Mouse (Mus musculus) lung, postnatal 0 days (tissue): ENCODE measurements at regions not wholly inside any gene's neighbourhood (a gene's known extent, or its start where the extent isn't known, plus 50 kb on each side); places are given as distances from the start of the nearest gene placed in this dataset.
A peak's percentile ranks its signal among the peaks of the same experiment; 100 is the strongest.

Experiments used
- ATAC-seq: fragments of 200-750 bp; cut with Nextera tagmentation; 2 replicates; pipeline ENCODE4 v1.8.0; 2017; ENCODE audit warnings: moderate library complexity
- DNase-seq: peaks from one replicate; pipeline ENCODE4 v3.0.0-alpha.2; 2016; ENCODE audit warnings: low spot score
- H3K27ac ChIP-seq: fragments of 300-500 bp; sonication (generic); 2 replicates; pipeline ENCODE4 v1.5.1; 2014; ENCODE audit warnings: antibody characterized with exemption, mild to moderate bottlenecking, low read length, mixed read lengths
- H3K27me3 ChIP-seq: fragments of 300-500 bp; sonication (generic); replicated peaks from 2 replicates; pipeline ENCODE4 v1.6.1; 2014; ENCODE audit warnings: low read length, mixed read lengths; ENCODE audit not compliant: insufficient read depth
- H3K36me3 ChIP-seq: fragments of 300-500 bp; sonication (generic); 2 replicates; pipeline ENCODE4 v1.6.1; 2014; ENCODE audit warnings: low read length, mixed read lengths; ENCODE audit not compliant: insufficient read depth
- H3K4me1 ChIP-seq: fragments of 300-500 bp; sonication (generic); 2 replicates; pipeline ENCODE4 v1.6.1; 2014; ENCODE audit warnings: antibody characterized with exemption, low read depth, low read length, mixed read lengths; ENCODE audit not compliant: insufficient read depth
- H3K4me2 ChIP-seq: fragments of 300-500 bp; sonication (generic); replicated peaks from 2 replicates; pipeline ENCODE4 v1.6.1; 2014; ENCODE audit warnings: low read depth, mild to moderate bottlenecking, low read length, moderate library complexity, mixed read lengths
- H3K4me3 ChIP-seq: fragments of 300-500 bp; sonication (generic); 2 replicates; pipeline ENCODE4 v1.5.1; 2014; ENCODE audit warnings: low read depth, low read length
- H3K9ac ChIP-seq: fragments of 300-500 bp; sonication (generic); replicated peaks from 2 replicates; pipeline ENCODE4 v1.6.1; 2014; ENCODE audit warnings: low read depth, mild to moderate bottlenecking
- H3K9me3 ChIP-seq: fragments of 300-500 bp; sonication (generic); 2 replicates; pipeline ENCODE4 v1.6.1; 2016; ENCODE audit warnings: low read length, mixed read lengths
- CTCF ChIP-seq: IDR thresholded peaks from 2 replicates; pipeline ENCODE4 v1.5.1; 2016; ENCODE audit warnings: antibody characterized with exemption, mild to moderate bottlenecking
- EP300 ChIP-seq: IDR thresholded peaks from 2 replicates; pipeline ENCODE4 v1.6.1; 2016; ENCODE audit warnings: antibody characterized with exemption, mild to moderate bottlenecking, control low read depth
- WGBS: fragments of 180-500 bp; shearing (Covaris S2); extraction: QIAGEN DNeasy Blood & Tissue Kit; methylation state at CpG from one replicate; pipeline ENCODE4 v1.1.7; 2014; 5-methylcytosine and 5-hydroxymethylcytosine counted together

GRCm38 (mm10) chr12:7764795-7765697, 212.4 kb upstream of the Apob start:
- TF ChIP-seq CTCF, result no peak
- no peak for TF ChIP-seq EP300
- no peaks in the 10 kb centered on the region for H3K4me1 ChIP-seq
- 74% methylated on average over 11 of the region's 11 CpGs for WGBS

GRCm38 (mm10) chr12:7774127-7774526, 203.3 kb upstream of the Apob start:
- no peak overlapping the region for H3K27ac ChIP-seq
- no peaks in the 10 kb centered on the region for H3K36me3 ChIP-seq
- H3K4me3 ChIP-seq, result no peak overlapping the region
- H3K9ac ChIP-seq, result no peak overlapping the region
- 18% methylated on average over 3 of the region's 3 CpGs for WGBS
- no peak for ATAC-seq
- H3K9me3 ChIP-seq, result no peaks in the 10 kb centered on the region
- no peaks in the 10 kb centered on the region for H3K27me3 ChIP-seq
- no peak for DNase-seq
- TF ChIP-seq EP300, result no peak
- no peak for TF ChIP-seq CTCF
- no peaks in the 10 kb centered on the region for H3K4me1 ChIP-seq
- no peak overlapping the region for H3K4me2 ChIP-seq

More at GRCm38 (mm10) chr12:7764795-7765697, 212.4 kb upstream of the Apob start:
- Histone ChIP-seq H3K27ac (no peak overlapping the region), H3K9me3 (no peaks in the 10 kb centered on the region), H3K4me2 (no peak overlapping the region), H3K4me3 (no peak overlapping the region), H3K36me3 (no peaks in the 10 kb centered on the region), H3K27me3 (no peaks in the 10 kb centered on the region), H3K9ac (no peak overlapping the region)
- DNase-seq (no peak), ATAC-seq (no peak)

GRCm38 (mm10) chr12:7776335-7776734, 201.1 kb upstream of the Apob start:
- Histone ChIP-seq H3K4me3 (no peak overlapping the region), H3K27me3 (no peaks in the 10 kb centered on the region), H3K9me3 (no peaks in the 10 kb centered on the region), H3K4me2 (no peak overlapping the region), H3K9ac (no peak overlapping the region), H3K36me3 (no peaks in the 10 kb centered on the region), H3K27ac (no peak overlapping the region), H3K4me1 (no peaks in the 10 kb centered on the region)
- TF ChIP-seq CTCF (no peak), EP300 (no peak)
- DNase-seq (no peak), ATAC-seq (no peak)
- 45% methylated on average over 3 of the region's 3 CpGs for WGBS

GRCm38 (mm10) chr12:7777220-7778055, 200.0 kb upstream of the Apob start:
- no peaks in the 10 kb centered on the region for H3K9me3 ChIP-seq
- no peak overlapping the region for H3K4me2 ChIP-seq
- H3K27ac ChIP-seq, result no peak overlapping the region
- ATAC-seq (peak; percentile 40), DNase-seq (peak; percentile 69)
- H3K4me3 ChIP-seq, result no peak overlapping the region
- no peak overlapping the region for H3K9ac ChIP-seq
- H3K36me3 ChIP-seq, result no peaks in the 10 kb centered on the region
- TF ChIP-seq CTCF (peak; percentile 82), EP300 (no peak)
- H3K4me1 ChIP-seq, result no peaks in the 10 kb centered on the region
- WGBS, result 46% methylated on average over 10 of the region's 10 CpGs
- H3K27me3 ChIP-seq, result no peaks in the 10 kb centered on the region

- H3K4me1 ChIP-seq, result no peaks in the 10 kb centered on the region
- DNase-seq, result peak; percentile 17
- 43% methylated on average over 6 of the region's 6 CpGs for WGBS
These were observed 199.4 kb upstream of the Apob start for GRCm38 (mm10) chr12:7778056-7778440.

GRCm38 (mm10) chr12:7816616-7817015, 160.8 kb upstream of the Apob start:
- WGBS, result 44% methylated on average over 5 of the region's 5 CpGs
- Histone ChIP-seq H3K27me3 (no peaks in the 10 kb centered on the region), H3K36me3 (no peaks in the 10 kb centered on the region), H3K9ac (no peak overlapping the region), H3K4me3 (no peak overlapping the region), H3K27ac (no peak overlapping the region), H3K9me3 (no peaks in the 10 kb centered on the region), H3K4me1 (no peaks in the 10 kb centered on the region), H3K4me2 (no peak overlapping the region)
- peak; percentile 62 for ATAC-seq
- no peak for TF ChIP-seq CTCF
- peak; percentile 66 for DNase-seq

More at GRCm38 (mm10) chr12:7778056-7778440, 199.4 kb upstream of the Apob start:
- Histone ChIP-seq H3K27me3 (no peaks in the 10 kb centered on the region), H3K36me3 (no peaks in the 10 kb centered on the region), H3K9ac (no peak overlapping the region), H3K4me2 (no peak overlapping the region), H3K27ac (no peak overlapping the region), H3K4me3 (no peak overlapping the region), H3K9me3 (no peaks in the 10 kb centered on the region)
- TF ChIP-seq EP300 (no peak), CTCF (no peak)
- ATAC-seq, result no peak; the same call in 1 of the 2 replicates
